Mouse (Mus musculus) cerebellum, adult 2 months (tissue): ENCODE results near the gene Dnajb7.

ENCODE experiments used
- CTCF ChIP-seq: fragments of 200-500 bp; IDR thresholded peaks from 2 replicates; pipeline ENCODE4 v1.5.1; 2011; ENCODE audit warnings: low read depth, mild to moderate bottlenecking, control low read depth, low read length, moderate library complexity, borderline replicate concordance; ENCODE audit not compliant: insufficient read depth
- POLR2A ChIP-seq: fragments of 200-500 bp; IDR thresholded peaks from 2 replicates; pipeline ENCODE4 v1.6.1; 2011; ENCODE audit warnings: low read length, control low read depth, borderline replicate concordance; ENCODE audit not compliant: insufficient read depth

DNA sequence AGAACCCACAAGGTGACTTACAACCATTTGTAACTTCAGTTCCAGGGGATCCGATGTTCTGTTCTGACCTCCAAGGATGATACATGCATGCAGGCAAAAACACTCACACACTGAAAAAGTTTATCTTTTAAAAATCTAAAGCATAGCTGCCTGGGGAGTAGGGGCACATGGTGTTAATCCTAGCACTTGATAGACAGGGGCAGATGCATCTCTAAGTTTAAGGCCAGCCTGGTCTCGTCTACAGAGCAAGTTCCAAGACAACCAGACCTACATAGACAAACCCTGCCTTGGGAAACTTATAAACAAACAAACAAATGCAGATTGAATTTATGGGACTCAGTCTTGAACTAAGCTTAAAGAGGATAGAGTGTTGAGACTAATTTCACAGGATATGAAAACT, 29.3 kb downstream of the Dnajb7 start:
- TF ChIP-seq POLR2A (no peak), CTCF (no peak)
